Mouse (Mus musculus) kidney, postnatal 25 days (tissue): Measurements from ENCODE around the gene Gdi2.
"Not testable (repeated sequence)": the region's sequence is repeated elsewhere in the genome, so short reads cannot be mapped to it uniquely, and the experiment has no call there.

ENCODE experiments used
- DNase-seq, 2 experiments: peaks; one replicate each; pipeline ENCODE4 v3.0.0; 2021; ENCODE audit warnings: mixed read lengths in 2 of 2

The Gdi2 gene

GRCm38 (mm10) chr13:3537594-3538222 is at the start of gene Gdi2:
Gene Gdi2, plus strand, starts transcription at chr13:3538063.
- peak; percentile 97 to 98 for DNase-seq

DNA sequence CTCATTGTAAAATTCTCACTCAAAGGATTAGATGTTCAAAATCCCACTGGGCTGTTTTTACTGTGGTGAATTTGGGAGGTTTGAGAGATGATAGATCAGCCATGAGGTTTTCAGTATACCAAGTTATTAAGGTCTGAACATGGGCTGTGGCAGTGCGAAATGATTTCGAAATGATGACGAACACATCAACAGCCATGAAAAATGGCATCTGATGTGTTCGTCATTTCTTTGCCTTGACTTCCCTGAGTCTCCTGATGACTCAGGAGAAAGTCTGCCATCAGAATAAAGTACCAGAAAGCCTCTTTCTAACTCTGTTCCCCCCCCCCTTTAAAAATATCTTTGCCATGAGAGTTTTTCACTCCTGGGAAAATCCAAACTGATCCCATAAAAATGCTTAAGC is 42.3 kb upstream of the Gdi2 start:
- no peak for DNase-seq

DNA sequence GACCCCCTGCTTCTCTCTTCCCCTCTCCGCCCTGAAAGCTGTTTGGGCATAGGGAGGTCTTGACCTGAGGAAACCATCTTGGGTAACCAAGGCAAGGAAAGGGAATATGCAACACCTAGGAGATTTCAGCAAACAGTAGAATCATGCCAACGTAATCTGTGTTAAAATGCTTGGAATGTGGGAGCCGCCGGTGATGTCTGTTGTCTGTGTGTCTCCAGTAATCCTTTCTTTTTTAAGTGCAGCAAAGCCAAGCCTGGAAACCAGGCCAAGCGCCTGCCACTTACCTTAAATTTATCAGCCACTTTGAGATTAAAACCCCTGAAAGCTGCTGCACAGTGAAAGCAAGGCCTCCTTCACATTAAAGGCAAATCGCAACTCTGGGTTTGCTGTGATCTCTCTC is 36.8 kb upstream of the Gdi2 start:
- not testable (repeated sequence) for DNase-seq

DNA sequence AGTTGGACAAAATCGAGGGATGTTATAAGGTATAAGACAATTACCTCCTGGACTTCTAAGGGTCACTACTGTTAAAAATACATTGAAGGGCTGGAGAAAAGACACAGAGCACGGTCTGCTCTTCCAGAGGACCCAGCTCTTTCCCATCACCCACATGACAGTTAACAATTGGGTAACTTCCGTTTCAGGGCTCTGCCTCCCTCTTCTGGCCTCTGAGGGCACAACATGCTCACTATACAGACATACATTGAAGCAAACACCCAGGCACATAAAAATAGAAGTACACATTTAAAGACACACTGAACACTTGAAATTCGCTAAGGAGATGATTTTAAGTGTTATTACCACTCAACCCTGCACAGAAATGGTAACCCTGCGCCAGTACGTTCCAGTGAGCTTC is 22.5 kb upstream of the Gdi2 start:
- DNase-seq = peak in 1 of 2 experiments; percentile 15

DNA sequence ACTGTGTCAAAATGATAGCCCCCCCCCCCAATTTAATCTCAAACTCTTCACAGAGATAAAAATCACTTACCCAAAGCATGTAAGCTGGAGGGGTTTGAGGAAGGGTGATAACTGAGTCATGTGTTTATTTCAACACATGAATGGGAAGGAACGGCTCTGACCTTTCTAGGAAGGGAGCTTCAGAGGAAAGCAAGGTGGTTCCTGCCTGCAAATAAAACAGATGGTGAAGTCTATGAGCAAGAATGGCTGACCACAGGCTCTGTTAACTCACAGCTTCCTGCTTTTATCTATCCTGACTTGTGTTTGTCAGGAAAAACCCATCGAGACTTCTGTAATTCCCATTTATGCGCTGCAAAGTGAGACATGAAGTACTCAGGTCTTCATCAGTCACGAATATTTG is 18.5 kb upstream of the Gdi2 start:
- DNase-seq = not testable (repeated sequence)

GRCm38 (mm10) chr13:3519994-3520393 is 17.9 kb upstream of the Gdi2 start:
- not testable (repeated sequence) for DNase-seq

DNA sequence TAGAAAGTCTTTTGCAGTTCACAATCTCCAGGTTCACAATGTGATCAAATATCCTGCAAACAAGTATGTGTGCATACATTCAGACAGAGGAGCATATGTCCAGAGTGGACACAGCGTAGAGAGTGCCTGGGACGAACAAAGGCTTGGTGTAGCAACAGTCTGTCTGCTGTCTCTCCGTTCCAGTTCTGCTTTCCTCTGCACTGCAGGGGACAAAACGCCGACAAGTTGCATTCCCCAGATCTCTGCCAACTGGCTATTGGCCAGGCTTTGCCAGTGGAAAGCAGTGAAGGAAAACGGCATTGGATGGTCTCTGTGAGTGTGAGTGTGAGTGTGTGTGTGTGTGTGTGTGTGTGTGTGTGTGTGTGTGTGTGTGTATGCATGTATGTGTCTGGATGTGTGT is 14.4 kb upstream of the Gdi2 start:
- peak; percentile 72 to 78 for DNase-seq

DNA sequence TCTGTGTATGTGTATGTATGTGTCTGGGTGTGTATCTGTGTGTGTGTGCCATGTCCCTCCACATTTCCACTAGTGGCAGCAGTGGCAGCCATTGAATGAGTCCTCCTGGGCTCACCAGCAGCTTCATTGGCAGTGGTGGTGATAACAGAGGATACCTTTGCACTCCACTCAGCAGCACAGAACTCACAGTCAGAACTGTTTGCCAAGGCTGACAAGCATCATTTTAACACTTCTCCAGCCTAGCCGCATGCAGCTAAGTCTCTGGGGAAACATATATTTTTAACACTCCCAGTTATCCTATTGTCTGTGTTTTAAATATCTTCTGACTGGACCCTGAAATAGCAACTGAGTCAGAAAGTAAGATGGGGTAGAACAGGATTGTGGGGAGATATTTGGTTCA is 13.9 kb upstream of the Gdi2 start:
- no peak for DNase-seq

- DNase-seq = peak; percentile 68 to 74
Observed at GRCm38 (mm10) chr13:3525611-3526051, 12.2 kb upstream of the Gdi2 start.

DNA sequence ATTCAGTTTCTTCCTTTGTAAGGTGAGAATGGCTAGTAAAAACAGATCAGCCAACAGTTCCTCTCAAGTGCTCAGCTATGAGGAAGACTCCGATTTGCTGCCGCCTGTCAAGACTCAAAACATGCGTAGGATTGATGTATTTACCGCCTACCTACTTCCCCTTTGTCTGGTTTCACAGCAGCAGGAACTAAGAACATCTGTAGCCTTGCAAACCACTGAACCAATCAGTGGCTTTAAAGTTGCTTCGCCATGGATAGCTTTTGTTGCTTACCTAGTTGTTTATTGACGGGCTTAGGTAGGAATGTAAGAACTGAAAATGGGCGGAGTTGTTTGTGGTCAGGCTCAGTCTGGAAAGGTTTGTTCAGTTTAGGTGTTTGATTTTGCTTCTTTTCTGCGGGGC is 11.5 kb upstream of the Gdi2 start:
- no peak for DNase-seq

DNA sequence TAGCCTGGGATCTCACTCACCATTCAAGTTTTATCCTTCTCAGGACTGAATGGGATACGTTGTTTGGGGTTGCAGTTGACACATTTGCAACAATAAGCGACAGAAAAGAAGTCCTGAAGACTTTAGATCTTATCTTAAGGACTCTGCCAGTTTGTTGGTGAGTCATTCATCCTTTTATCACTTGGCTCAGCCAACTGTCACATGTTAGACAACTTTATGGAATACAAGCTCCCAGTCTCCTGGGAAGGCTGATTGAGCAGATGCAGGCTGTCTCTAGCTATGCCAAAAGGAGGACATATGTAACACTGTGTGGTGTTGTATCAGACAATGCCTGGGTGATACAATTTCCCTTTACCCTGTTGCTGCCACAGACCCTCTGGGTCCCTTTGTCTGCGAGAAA is 7.4 kb upstream of the Gdi2 start:
- DNase-seq = no peak

DNA sequence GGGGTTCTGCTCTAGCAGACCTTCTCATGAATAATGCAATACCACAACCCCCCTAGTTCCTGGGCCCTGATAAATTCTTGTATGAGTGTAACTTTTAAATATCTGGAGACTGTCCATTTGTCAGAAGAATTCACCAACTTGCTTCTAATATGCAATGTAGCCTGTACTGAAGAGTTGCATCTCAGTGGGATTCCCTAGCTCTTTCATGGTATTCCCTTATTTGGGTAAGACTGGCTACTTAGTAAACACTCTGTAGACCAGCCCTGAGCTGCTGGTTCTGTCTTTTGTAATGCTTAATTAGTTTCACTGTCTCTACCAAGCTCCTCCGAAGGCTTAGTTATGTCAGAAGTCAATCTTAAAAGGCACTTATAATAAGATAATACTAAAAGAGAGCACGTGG is 6.7 kb upstream of the Gdi2 start:
- DNase-seq = not testable (repeated sequence)

DNA sequence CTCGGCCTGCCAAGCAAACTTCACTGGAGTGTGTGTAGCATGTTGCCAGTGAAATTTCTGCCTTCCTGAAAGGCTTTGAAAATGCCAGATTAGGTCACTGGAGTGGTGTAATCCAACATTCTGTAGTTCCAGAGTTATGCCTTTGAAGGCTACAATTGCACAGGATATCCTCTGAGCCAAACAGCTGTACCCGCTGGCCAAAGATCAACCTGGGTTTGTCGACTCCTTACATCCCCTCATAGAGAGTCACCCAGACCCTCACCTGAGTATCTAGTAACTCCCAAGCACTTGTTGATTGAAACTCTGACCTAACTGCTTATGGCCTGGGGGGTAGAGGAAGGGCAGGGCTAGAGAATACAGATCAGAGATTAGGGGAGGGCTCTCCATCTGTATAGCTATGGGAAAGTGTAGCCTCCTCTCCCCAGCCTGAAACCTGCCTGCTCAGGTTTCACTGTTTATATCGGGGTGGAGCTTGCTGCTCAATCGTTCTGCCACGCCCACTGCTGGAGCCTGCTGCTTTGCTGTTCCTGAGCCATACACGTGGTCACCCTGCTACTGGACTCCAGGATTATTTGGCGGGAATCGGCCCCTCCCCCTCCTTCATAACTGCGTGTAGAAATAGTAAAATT is 6.1 kb upstream of the Gdi2 start:
- DNase-seq = peak; percentile 11 to 56

DNA sequence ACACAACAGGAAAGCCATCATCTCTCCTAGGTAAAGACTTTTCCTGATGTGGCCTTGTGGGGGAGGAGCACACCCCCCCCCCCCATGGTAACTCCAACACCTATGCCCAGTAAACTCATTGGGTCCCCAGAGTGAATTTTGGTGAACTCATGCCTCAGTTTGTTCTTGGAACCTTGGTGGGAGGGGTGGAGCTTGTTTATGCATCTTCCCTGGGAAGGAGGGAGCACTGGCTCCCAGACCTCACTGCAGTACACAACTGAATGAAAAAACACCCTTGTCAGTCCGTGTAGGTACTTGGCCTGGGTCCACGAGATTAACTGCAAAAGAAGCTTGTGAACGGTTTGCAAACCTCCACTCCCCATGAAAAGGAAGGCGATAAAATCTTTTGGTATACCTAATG is 5.4 kb upstream of the Gdi2 start:
- no peak for DNase-seq

DNA sequence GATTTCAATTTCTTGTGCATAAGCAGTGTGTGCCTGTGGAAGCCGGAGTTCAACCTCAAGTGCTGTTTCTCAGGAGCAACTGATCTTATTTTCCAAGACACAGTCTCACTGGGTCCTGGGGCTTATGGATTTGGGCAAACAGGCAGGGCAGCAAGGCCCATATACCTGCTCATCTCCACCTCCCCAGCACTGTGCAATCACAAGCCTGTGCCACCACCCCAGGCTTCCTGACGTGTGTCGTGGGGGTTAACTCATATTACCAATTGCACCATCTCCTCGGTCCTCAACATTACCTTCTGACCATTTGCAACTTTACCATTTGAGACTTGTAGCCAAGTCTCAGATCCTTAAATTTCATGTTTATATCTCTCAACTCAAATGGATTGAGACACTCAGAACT is 3.7 kb upstream of the Gdi2 start:
- no peak for DNase-seq

GRCm38 (mm10) chr13:3538223-3538968 is 533 bp downstream of the Gdi2 start:
- peak; percentile 83 to 94 for DNase-seq

DNA sequence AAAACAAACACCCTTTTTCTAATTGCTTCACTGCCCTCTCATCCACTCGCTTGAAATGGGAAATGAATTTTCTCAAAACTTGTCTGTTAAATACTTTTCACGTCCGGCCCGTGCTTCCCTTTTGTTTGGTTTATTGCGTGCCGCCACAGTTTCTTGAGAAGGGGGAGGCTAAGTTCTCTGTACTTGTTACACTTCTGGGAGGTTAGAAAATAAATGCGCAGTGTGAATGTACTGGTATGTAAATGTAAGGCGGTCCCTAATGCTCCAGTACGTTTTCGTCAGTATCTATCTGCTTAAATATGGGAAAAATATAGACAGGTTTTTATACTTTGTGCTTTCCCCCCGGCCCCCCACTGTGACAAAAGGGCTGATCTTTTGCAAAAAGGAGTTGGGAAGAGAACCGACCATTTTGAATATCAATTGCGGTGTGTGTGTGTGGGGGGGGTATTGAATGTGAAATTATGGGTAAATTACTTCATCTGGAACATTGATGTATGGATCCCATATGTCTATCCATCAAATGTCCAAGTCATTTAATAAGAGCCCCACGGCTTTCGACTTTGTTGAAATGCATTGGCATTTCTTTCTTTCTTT is 1.2 kb downstream of the Gdi2 start:
- no peak for DNase-seq

- no peak for DNase-seq
Observed at GRCm38 (mm10) chr13:3540166-3540565, 2.3 kb downstream of the Gdi2 start.

DNA sequence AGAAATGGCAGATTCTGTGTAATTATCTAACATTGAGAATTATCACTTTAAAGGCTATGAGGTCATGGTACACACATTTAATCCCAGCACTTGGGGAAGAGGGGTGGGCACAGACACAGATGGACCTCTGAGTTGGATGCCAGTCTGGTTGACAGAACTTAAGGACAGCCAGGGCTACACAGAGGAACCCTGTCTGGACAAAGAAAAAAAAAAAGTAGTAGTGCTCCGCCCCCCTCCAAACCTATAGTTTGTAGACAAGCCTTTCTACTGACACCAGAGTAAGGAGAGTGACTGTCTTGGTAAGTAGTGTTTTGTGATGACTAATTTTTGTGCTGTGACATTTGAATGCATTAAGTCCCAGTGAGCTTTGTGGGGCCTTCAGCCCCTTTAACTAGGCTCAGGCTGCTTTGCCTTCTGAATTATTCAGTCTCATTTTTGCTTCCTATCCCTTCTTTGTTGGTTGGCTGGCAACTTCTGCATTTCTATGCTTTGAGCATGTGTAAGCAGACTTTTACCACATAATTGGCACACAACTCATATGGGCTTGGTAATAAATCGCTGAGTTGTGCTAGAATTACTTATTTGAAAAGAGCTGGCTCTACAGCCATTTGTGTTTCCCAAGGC is 3.4 kb downstream of the Gdi2 start:
- no peak for DNase-seq

- DNase-seq = no peak
Observed at GRCm38 (mm10) chr13:3544077-3544874, 6.4 kb downstream of the Gdi2 start.

- no peak for DNase-seq
Observed at GRCm38 (mm10) chr13:3544925-3545324, 7.1 kb downstream of the Gdi2 start.

DNA sequence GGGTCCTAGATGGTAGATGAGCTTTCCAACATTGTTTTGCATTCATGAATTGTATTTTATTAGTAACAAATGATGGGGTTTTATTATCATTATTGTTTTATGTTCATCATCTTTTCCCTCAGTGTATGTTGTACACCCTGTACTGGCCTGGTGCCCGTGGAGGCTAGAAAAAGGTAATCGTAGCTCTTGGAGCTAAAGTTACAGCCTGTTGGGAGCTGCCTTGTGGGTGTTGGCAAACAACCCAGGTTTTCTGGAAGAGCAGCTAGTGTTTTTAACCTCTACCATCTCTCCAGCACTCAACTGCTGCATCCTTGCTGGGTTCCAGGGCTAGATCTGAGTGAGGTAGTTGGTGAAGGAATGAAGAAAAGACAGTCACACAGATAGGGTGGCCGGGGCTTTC is 9.5 kb downstream of the Gdi2 start:
- no peak for DNase-seq
